Mouse (Mus musculus): Measurements from ENCODE around the gene Gm6169.
"Not testable (repeated sequence)": the region's sequence is repeated elsewhere in the genome, so short reads cannot be mapped to it uniquely, and the experiment has no call there.

The Gm6169 gene

GRCm38 (mm10) chr13:97099187-97099852 is at the start of gene Gm6169:
Gene Gm6169 (minus strand): TSS chr13:97099237.
- peak; percentile 16 for DNase-seq (ENCODE audit: low spot score)

GRCm38 (mm10) chr13:97145834-97146233 is 46.8 kb upstream of the Gm6169 start:
- DNase-seq (ENCODE audit: low spot score): no peak

GRCm38 (mm10) chr13:97142321-97142720 is 43.3 kb upstream of the Gm6169 start:
- DNase-seq (ENCODE audit: low spot score): no peak

GRCm38 (mm10) chr13:97138404-97138931 is 39.4 kb upstream of the Gm6169 start:
- DNase-seq (ENCODE audit: low spot score): not testable (repeated sequence)

GRCm38 (mm10) chr13:97137466-97138400 is 38.7 kb upstream of the Gm6169 start, which contains the start of the genes Gfm2 and Nsa2:
Gene Gfm2 (plus strand): TSS chr13:97137937.
Gene Nsa2 (minus strand): TSS chr13:97137937.
- peak; percentile 79 for DNase-seq (ENCODE audit: low spot score)

GRCm38 (mm10) chr13:97130413-97130812 is 31.4 kb upstream of the Gm6169 start:
- not testable (repeated sequence) for DNase-seq (ENCODE audit: low spot score)

- not testable (repeated sequence) for DNase-seq (ENCODE audit: low spot score)
These were observed 30.6 kb upstream of the Gm6169 start for GRCm38 (mm10) chr13:97129654-97130053.

GRCm38 (mm10) chr13:97121341-97121740 is 22.3 kb upstream of the Gm6169 start:
- DNase-seq (ENCODE audit: low spot score): no peak

GRCm38 (mm10) chr13:97109046-97109445 is 10.0 kb upstream of the Gm6169 start:
- DNase-seq (ENCODE audit: low spot score): no peak

- not testable (repeated sequence) for DNase-seq (ENCODE audit: low spot score)
These were observed 8.7 kb upstream of the Gm6169 start for GRCm38 (mm10) chr13:97107721-97108120.

GRCm38 (mm10) chr13:97104996-97105395 is 6.0 kb upstream of the Gm6169 start:
- no peak for DNase-seq (ENCODE audit: low spot score)

- no peak for DNase-seq (ENCODE audit: low spot score)
These were observed 3.3 kb downstream of the Gm6169 start for GRCm38 (mm10) chr13:97095726-97096125.

- no peak for DNase-seq (ENCODE audit: low spot score)
These were observed 10.9 kb downstream of the Gm6169 start for GRCm38 (mm10) chr13:97088183-97088582.

- DNase-seq (ENCODE audit: low spot score): no peak
These were observed 11.6 kb downstream of the Gm6169 start for GRCm38 (mm10) chr13:97087421-97087820.

- no peak for DNase-seq (ENCODE audit: low spot score)
These were observed 12.7 kb downstream of the Gm6169 start for GRCm38 (mm10) chr13:97086316-97086715.

GRCm38 (mm10) chr13:97082432-97082831 is 16.6 kb downstream of the Gm6169 start:
- DNase-seq (ENCODE audit: low spot score): no peak

GRCm38 (mm10) chr13:97080615-97081014 is 18.4 kb downstream of the Gm6169 start:
- no peak for DNase-seq (ENCODE audit: low spot score)

GRCm38 (mm10) chr13:97080201-97080600 is 18.8 kb downstream of the Gm6169 start:
- DNase-seq (ENCODE audit: low spot score): no peak

GRCm38 (mm10) chr13:97077556-97077955 is 21.5 kb downstream of the Gm6169 start:
- DNase-seq (ENCODE audit: low spot score): no peak

GRCm38 (mm10) chr13:97073497-97073896 is 25.5 kb downstream of the Gm6169 start:
- no peak for DNase-seq (ENCODE audit: low spot score)

- DNase-seq (ENCODE audit: low spot score): no peak
These were observed 27.3 kb downstream of the Gm6169 start for GRCm38 (mm10) chr13:97071626-97072241.

All from ovary, adult 18-20 months (tissue).